Mouse (Mus musculus): Measurements from ENCODE around the gene Ccdc15. TPM values are rescaled to one million over a fixed set of nuclear protein-coding genes. Genes with fewer than 3 reads are reported as not detected.

Gene Ccdc15
- polyA plus RNA-seq, 1 experiment = 18.6 TPM

GRCm38 (mm10) chr9:37365706-37366105 is 17.5 kb upstream of the Ccdc15 start:
- Histone ChIP-seq H3K27me3 (ENCODE audit: control insufficient read depth, insufficient read depth, low read length, poor library complexity, severe bottlenecking) (no peaks in the 10 kb centered on the region), H3K27ac (ENCODE audit: insufficient read depth, low read length) (no peak overlapping the region)

GRCm38 (mm10) chr9:37364392-37364791 is 16.2 kb upstream of the Ccdc15 start:
- no peaks in the 10 kb centered on the region for H3K27me3 ChIP-seq (ENCODE audit: control insufficient read depth, insufficient read depth, low read length, poor library complexity, severe bottlenecking)
- H3K4me1 ChIP-seq (ENCODE audit: control insufficient read depth, insufficient read depth, low read length) = no peaks in the 10 kb centered on the region
- no peak overlapping the region for H3K4me3 ChIP-seq (ENCODE audit: low read depth, low read length)
- no peak overlapping the region for H3K27ac ChIP-seq (ENCODE audit: insufficient read depth, low read length)
- H3K9ac ChIP-seq (ENCODE audit: low read depth, poor library complexity, severe bottlenecking) = no peak overlapping the region
- H3K36me3 ChIP-seq (ENCODE audit: control insufficient read depth, insufficient read depth, low read length, poor library complexity, severe bottlenecking) = no peaks in the 10 kb centered on the region
- H3K9me3 ChIP-seq (replicated peaks; ENCODE audit: control insufficient read depth, insufficient read depth, low read length, poor library complexity, severe bottlenecking) = no peaks in the 10 kb centered on the region
- TF ChIP-seq POLR2A (IDR thresholded peaks at IDR 0.05; ENCODE audit: insufficient read depth, low read length) (no peak), EP300 (IDR thresholded peaks at IDR 0.05; ENCODE audit: insufficient read depth, low read depth, low read length) (no peak), CTCF (IDR thresholded peaks at IDR 0.05; ENCODE audit: low read depth, low read length) (no peak)

More at GRCm38 (mm10) chr9:37365706-37366105, 17.5 kb upstream of the Ccdc15 start:
- no peak overlapping the region for H3K4me3 ChIP-seq (ENCODE audit: low read depth, low read length)
- no peaks in the 10 kb centered on the region for H3K4me1 ChIP-seq (ENCODE audit: control insufficient read depth, insufficient read depth, low read length)
- H3K9me3 ChIP-seq (replicated peaks; ENCODE audit: control insufficient read depth, insufficient read depth, low read length, poor library complexity, severe bottlenecking) = no peaks in the 10 kb centered on the region
- H3K36me3 ChIP-seq (ENCODE audit: control insufficient read depth, insufficient read depth, low read length, poor library complexity, severe bottlenecking) = no peaks in the 10 kb centered on the region
- no peak for TF ChIP-seq EP300 (IDR thresholded peaks at IDR 0.05; ENCODE audit: insufficient read depth, low read depth, low read length)
- TF ChIP-seq CTCF (IDR thresholded peaks at IDR 0.05; ENCODE audit: low read depth, low read length) = no peak
- TF ChIP-seq POLR2A (IDR thresholded peaks at IDR 0.05; ENCODE audit: insufficient read depth, low read length) = no peak
- no peak overlapping the region for H3K9ac ChIP-seq (ENCODE audit: low read depth, poor library complexity, severe bottlenecking)

DNA sequence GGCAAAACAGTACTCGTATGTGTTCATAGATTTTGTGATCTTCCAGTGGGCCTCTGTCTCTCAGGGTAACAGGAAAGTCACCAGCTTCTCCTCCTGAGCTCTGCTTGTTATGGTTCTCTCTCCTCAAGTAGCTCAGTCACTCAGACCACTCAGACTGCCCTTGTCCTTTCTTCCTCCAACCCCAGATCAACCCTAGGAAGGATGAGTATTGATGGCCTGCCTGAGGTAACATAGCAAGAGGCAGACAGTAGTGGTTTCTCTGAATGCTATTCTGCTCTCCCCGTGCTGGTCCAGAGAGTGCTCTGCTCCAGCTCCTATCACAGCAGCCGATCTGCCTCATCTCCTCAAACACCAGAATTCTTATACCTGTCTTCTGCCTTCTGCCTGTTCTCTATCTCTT is 15.3 kb upstream of the Ccdc15 start:
- Histone ChIP-seq H3K4me3 (ENCODE audit: low read depth, low read length) (no peak overlapping the region), H3K36me3 (ENCODE audit: control insufficient read depth, insufficient read depth, low read length, poor library complexity, severe bottlenecking) (no peaks in the 10 kb centered on the region), H3K4me1 (ENCODE audit: control insufficient read depth, insufficient read depth, low read length) (no peaks in the 10 kb centered on the region), H3K27me3 (ENCODE audit: control insufficient read depth, insufficient read depth, low read length, poor library complexity, severe bottlenecking) (no peaks in the 10 kb centered on the region), H3K9ac (ENCODE audit: low read depth, poor library complexity, severe bottlenecking) (no peak overlapping the region), H3K27ac (ENCODE audit: insufficient read depth, low read length) (no peak overlapping the region), H3K9me3 (replicated peaks; ENCODE audit: control insufficient read depth, insufficient read depth, low read length, poor library complexity, severe bottlenecking) (no peaks in the 10 kb centered on the region)
- TF ChIP-seq POLR2A (IDR thresholded peaks at IDR 0.05; ENCODE audit: insufficient read depth, low read length) (no peak), EP300 (IDR thresholded peaks at IDR 0.05; ENCODE audit: insufficient read depth, low read depth, low read length) (no peak), CTCF (IDR thresholded peaks at IDR 0.05; ENCODE audit: low read depth, low read length) (no peak)

- H3K27ac ChIP-seq (ENCODE audit: insufficient read depth, low read length) = no peak overlapping the region
- TF ChIP-seq EP300 (IDR thresholded peaks at IDR 0.05; ENCODE audit: insufficient read depth, low read depth, low read length) = no peak
- no peak for TF ChIP-seq CTCF (IDR thresholded peaks at IDR 0.05; ENCODE audit: low read depth, low read length)
- no peak for TF ChIP-seq POLR2A (IDR thresholded peaks at IDR 0.05; ENCODE audit: insufficient read depth, low read length)
- no peak overlapping the region for H3K9ac ChIP-seq (ENCODE audit: low read depth, poor library complexity, severe bottlenecking)
- no peak overlapping the region for H3K4me3 ChIP-seq (ENCODE audit: low read depth, low read length)
- H3K4me1 ChIP-seq (ENCODE audit: control insufficient read depth, insufficient read depth, low read length) = no peaks in the 10 kb centered on the region
- no peaks in the 10 kb centered on the region for H3K9me3 ChIP-seq (replicated peaks; ENCODE audit: control insufficient read depth, insufficient read depth, low read length, poor library complexity, severe bottlenecking)
- no peaks in the 10 kb centered on the region for H3K27me3 ChIP-seq (ENCODE audit: control insufficient read depth, insufficient read depth, low read length, poor library complexity, severe bottlenecking)
- H3K36me3 ChIP-seq (ENCODE audit: control insufficient read depth, insufficient read depth, low read length, poor library complexity, severe bottlenecking) = no peaks in the 10 kb centered on the region
These were observed 14.6 kb upstream of the Ccdc15 start for GRCm38 (mm10) chr9:37362881-37363280.

- TF ChIP-seq POLR2A (IDR thresholded peaks at IDR 0.05; ENCODE audit: insufficient read depth, low read length) = no peak
- no peak for TF ChIP-seq EP300 (IDR thresholded peaks at IDR 0.05; ENCODE audit: insufficient read depth, low read depth, low read length)
- TF ChIP-seq CTCF (IDR thresholded peaks at IDR 0.05; ENCODE audit: low read depth, low read length) = no peak
- no peak overlapping the region for H3K4me3 ChIP-seq (ENCODE audit: low read depth, low read length)
- no peaks in the 10 kb centered on the region for H3K9me3 ChIP-seq (replicated peaks; ENCODE audit: control insufficient read depth, insufficient read depth, low read length, poor library complexity, severe bottlenecking)
- no peaks in the 10 kb centered on the region for H3K36me3 ChIP-seq (ENCODE audit: control insufficient read depth, insufficient read depth, low read length, poor library complexity, severe bottlenecking)
- no peak overlapping the region for H3K27ac ChIP-seq (ENCODE audit: insufficient read depth, low read length)
- H3K4me1 ChIP-seq (ENCODE audit: control insufficient read depth, insufficient read depth, low read length) = no peaks in the 10 kb centered on the region
- H3K27me3 ChIP-seq (ENCODE audit: control insufficient read depth, insufficient read depth, low read length, poor library complexity, severe bottlenecking) = no peaks in the 10 kb centered on the region
- no peak overlapping the region for H3K9ac ChIP-seq (ENCODE audit: low read depth, poor library complexity, severe bottlenecking)
These were observed 13.9 kb upstream of the Ccdc15 start for GRCm38 (mm10) chr9:37362084-37362483.

GRCm38 (mm10) chr9:37359331-37360220 is 11.3 kb upstream of the Ccdc15 start:
- Histone ChIP-seq H3K4me3 (ENCODE audit: low read depth, low read length) (no peak overlapping the region), H3K27me3 (ENCODE audit: control insufficient read depth, insufficient read depth, low read length, poor library complexity, severe bottlenecking) (no peaks in the 10 kb centered on the region), H3K36me3 (ENCODE audit: control insufficient read depth, insufficient read depth, low read length, poor library complexity, severe bottlenecking) (no peaks in the 10 kb centered on the region), H3K4me1 (ENCODE audit: control insufficient read depth, insufficient read depth, low read length) (no peaks in the 10 kb centered on the region), H3K9ac (ENCODE audit: low read depth, poor library complexity, severe bottlenecking) (no peak overlapping the region), H3K9me3 (replicated peaks; ENCODE audit: control insufficient read depth, insufficient read depth, low read length, poor library complexity, severe bottlenecking) (no peaks in the 10 kb centered on the region), H3K27ac (ENCODE audit: insufficient read depth, low read length) (no peak overlapping the region)
- TF ChIP-seq POLR2A (IDR thresholded peaks at IDR 0.05; ENCODE audit: insufficient read depth, low read length) (no peak), CTCF (IDR thresholded peaks at IDR 0.05; ENCODE audit: low read depth, low read length) (no peak), EP300 (IDR thresholded peaks at IDR 0.05; ENCODE audit: insufficient read depth, low read depth, low read length) (no peak)

Data from ES-Bruce4 (cell line).